Mouse (Mus musculus) olfactory bulb, adult 2 months (tissue): ENCODE measurements around the gene Nectin2.

Experiments used
- CTCF ChIP-seq: fragments of 200-500 bp; IDR thresholded peaks from 2 replicates; pipeline ENCODE4 v1.5.1; 2012; ENCODE audit warnings: low read depth, mild to moderate bottlenecking, low read length, moderate library complexity; ENCODE audit not compliant: insufficient read depth
- POLR2A ChIP-seq: fragments of 200-500 bp; IDR thresholded peaks from 2 replicates; pipeline ENCODE4 v1.6.1; 2012; ENCODE audit warnings: mild to moderate bottlenecking, low read depth, low read length, moderate library complexity; ENCODE audit not compliant: insufficient read depth

DNA sequence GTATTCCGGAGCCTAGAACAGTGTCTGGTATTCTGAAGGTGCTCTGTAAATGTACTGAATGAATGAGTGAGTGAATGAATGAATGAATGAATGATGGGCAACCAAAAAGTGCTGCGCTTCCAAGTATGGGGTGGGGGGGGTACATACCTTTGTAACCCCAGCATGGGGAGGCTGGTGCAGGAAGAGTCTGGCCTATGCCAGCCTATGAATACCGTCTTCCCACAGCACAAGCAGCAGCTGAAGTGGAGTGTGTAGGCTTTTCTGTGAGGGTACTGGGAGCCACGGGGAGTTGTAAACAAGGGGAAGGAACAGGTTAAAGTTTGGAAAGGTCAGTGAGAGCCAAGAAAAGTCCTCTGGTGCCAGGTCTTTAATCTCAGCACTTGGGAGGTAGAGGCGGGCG lies 6.5 kb downstream of the Nectin2 start:
- TF ChIP-seq CTCF (no peak), POLR2A (no peak)
